Mouse (Mus musculus): ENCODE measurements around the gene Ostn. TPM values are rescaled to one million over a fixed set of nuclear protein-coding genes. Genes with fewer than 3 reads are reported as not detected.
"Not testable (repeated sequence)": the region's sequence is repeated elsewhere in the genome, so short reads cannot be mapped to it uniquely, and the experiment has no call there.

Ostn gene
- polyA plus RNA-seq (2012; rRNA removed): 0.41 and 0.44 TPM in 2 replicates

DNA sequence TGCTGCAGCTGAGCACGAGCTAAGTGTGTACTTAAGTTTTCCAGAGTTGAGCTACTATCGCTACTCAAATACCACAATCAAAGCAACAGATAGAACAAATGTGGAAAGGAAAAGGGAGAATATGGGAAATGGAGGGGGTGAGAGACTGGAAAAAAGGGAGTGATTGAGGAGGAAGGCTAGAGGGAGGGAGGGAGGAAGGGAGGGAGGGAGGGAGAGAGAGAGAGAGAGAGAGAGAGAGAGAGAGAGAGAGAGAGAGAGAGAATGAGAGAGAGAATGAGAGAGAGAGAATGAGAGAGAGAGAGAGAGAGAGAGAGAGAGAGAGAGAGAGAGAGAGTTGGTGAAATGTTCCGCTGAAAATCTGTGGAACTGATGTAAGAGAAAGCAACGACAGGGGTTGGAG lies at the start of gene Ostn:
Gene Ostn, plus strand, starts transcription at position 301 of the 400 bp plus-strand sequence.
- not testable (repeated sequence) for H3K4me3 ChIP-seq (replicated peaks; ENCODE audit: insufficient read depth, low read depth, low read length); H3K4me1 ChIP-seq (ENCODE audit: control insufficient read depth, insufficient read depth, low read length); DNase-seq; H3K27ac ChIP-seq (ENCODE audit: insufficient read depth, low read length); H3K27me3 ChIP-seq (ENCODE audit: control insufficient read depth, insufficient read depth, low read length)
- 78% methylated on average over 4 of the region's 4 CpGs for WGBS

DNA sequence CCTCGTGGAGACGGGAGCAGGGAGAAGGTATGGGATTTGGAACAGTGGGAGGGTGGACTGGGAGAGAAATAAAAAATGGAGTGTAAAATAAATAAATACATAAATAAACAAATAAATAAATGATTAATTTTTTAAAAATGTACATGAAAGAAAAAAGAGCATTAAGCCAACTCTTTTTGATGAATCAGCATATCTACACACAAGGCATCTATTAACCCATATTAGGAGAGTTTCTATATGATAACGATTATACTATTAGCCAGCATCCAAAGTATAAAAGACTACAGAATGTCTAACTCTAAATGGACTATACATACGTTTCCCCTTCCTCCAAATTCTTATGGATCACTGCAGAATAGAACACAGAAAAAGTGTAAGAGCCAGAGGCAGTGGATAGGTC lies 38.5 kb upstream of the Ostn start:
- 76% methylated on average over 4 of the region's 4 CpGs for WGBS
- Histone ChIP-seq H3K27ac (ENCODE audit: insufficient read depth, low read length) (no peak overlapping the region), H3K4me3 (replicated peaks; ENCODE audit: insufficient read depth, low read depth, low read length) (no peak overlapping the region), H3K4me1 (ENCODE audit: control insufficient read depth, insufficient read depth, low read length) (no peaks in the 10 kb centered on the region), H3K27me3 (ENCODE audit: control insufficient read depth, insufficient read depth, low read length) (no peaks in the 10 kb centered on the region)
- TF ChIP-seq CTCF (IDR thresholded peaks at IDR 0.05; ENCODE audit: borderline replicate concordance, insufficient read depth, low read depth, low read length) (no peak), POLR2A (IDR thresholded peaks at IDR 0.05; ENCODE audit: borderline replicate concordance, insufficient read depth, low read length) (no peak)
- no peak for DNase-seq

DNA sequence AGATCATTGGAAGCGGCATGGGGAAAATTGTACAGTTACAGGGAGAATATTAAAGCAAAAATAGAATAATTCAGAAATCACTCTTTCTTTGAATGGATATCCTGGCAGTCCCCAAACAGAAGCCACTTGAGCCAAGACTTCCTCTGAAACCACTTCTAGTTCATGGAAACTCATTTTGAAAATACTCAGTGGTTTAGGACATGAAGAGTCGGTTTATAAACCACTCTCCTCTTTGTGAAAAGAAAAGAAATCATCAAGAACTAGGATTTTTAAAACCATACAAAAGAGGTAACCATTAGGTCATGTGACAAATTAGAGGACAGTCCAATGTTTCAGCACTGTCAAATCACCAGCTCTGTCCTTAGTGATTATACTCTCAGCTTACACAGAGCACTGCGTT lies 19.9 kb upstream of the Ostn start:
- Histone ChIP-seq H3K27me3 (ENCODE audit: control insufficient read depth, insufficient read depth, low read length) (no peaks in the 10 kb centered on the region), H3K27ac (ENCODE audit: insufficient read depth, low read length) (no peak overlapping the region), H3K4me3 (replicated peaks; ENCODE audit: insufficient read depth, low read depth, low read length) (no peak overlapping the region), H3K4me1 (ENCODE audit: control insufficient read depth, insufficient read depth, low read length) (no peaks in the 10 kb centered on the region)
- WGBS: 75% methylated on average over 3 of the region's 3 CpGs
- no peak for DNase-seq
- TF ChIP-seq CTCF (IDR thresholded peaks at IDR 0.05; ENCODE audit: borderline replicate concordance, insufficient read depth, low read depth, low read length): no peak
- no peak for TF ChIP-seq POLR2A (IDR thresholded peaks at IDR 0.05; ENCODE audit: borderline replicate concordance, insufficient read depth, low read length)

DNA sequence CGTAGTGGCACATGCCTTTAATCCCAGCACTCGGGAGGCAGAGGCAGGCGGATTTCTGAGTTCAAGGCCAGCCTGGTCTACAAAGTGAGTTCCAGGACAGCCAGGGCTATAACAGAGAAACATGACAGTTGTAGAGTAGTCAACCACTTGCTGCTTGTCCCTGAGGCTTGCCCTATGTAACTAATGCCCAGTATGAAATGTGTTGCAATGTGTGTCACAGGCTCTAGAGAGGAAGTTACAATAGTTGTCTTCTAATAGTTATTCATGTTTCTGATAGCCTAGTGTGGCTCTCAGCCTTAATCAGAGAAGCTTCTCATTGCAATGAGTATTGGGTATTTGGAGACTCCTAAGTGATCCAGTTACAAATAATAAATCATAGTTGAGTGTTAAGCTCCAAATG lies 10.8 kb upstream of the Ostn start:
- H3K4me3 ChIP-seq (replicated peaks; ENCODE audit: insufficient read depth, low read depth, low read length): no peak overlapping the region
- DNase-seq: no peak
- TF ChIP-seq POLR2A (IDR thresholded peaks at IDR 0.05; ENCODE audit: borderline replicate concordance, insufficient read depth, low read length): no peak
- no peak for TF ChIP-seq CTCF (IDR thresholded peaks at IDR 0.05; ENCODE audit: borderline replicate concordance, insufficient read depth, low read depth, low read length)
- H3K4me1 ChIP-seq (ENCODE audit: control insufficient read depth, insufficient read depth, low read length): no peaks in the 10 kb centered on the region
- no peaks in the 10 kb centered on the region for H3K27me3 ChIP-seq (ENCODE audit: control insufficient read depth, insufficient read depth, low read length)
- H3K27ac ChIP-seq (ENCODE audit: insufficient read depth, low read length): no peak overlapping the region
- 98% methylated on average over 3 of the region's 3 CpGs for WGBS

DNA sequence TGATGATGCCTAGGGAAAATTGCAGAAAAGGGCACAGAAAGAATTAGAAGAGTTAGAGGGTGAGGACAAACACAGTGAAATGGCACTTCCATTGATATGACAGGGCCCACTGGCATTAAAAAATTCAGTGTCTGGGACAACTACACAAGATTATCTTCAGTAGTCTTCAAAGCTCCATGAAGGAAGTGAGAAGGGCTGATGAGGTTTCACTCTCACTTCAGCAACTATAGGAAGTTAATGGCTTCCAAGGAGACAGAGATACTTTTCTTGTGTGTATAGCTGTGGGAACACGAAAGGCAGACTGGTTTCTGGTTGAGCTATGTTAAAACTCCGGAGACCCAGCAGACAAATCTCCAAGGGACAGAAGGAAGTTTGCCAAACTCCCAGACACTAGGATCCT lies 10.4 kb upstream of the Ostn start:
- no peak for TF ChIP-seq POLR2A (IDR thresholded peaks at IDR 0.05; ENCODE audit: borderline replicate concordance, insufficient read depth, low read length)
- TF ChIP-seq CTCF (IDR thresholded peaks at IDR 0.05; ENCODE audit: borderline replicate concordance, insufficient read depth, low read depth, low read length): no peak
- Histone ChIP-seq H3K27ac (ENCODE audit: insufficient read depth, low read length) (no peak overlapping the region), H3K27me3 (ENCODE audit: control insufficient read depth, insufficient read depth, low read length) (no peaks in the 10 kb centered on the region), H3K4me1 (ENCODE audit: control insufficient read depth, insufficient read depth, low read length) (no peaks in the 10 kb centered on the region), H3K4me3 (replicated peaks; ENCODE audit: insufficient read depth, low read depth, low read length) (no peak overlapping the region)
- WGBS: 71% methylated on average over 2 of the region's 2 CpGs
- DNase-seq: no peak

DNA sequence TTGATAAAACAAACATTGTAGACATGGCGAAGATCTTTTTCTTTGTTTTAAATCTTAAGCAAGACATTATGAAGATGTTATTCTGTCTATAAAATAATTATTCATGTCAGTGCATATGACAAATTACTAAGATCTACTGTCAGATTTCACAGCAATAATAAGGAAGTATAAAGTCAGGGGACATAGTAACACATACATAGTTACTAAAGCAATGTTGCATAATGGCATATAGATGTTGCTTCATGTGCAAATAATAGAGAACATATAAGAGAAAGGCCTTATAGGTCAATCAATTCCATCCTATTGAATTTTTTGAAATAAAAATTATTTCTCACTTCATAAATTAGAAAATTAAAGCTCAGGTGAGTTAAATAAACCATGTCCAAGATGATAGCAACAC lies 11.8 kb downstream of the Ostn start:
- WGBS: 97% methylated on average over 1 of the region's 1 CpGs
- H3K4me1 ChIP-seq (ENCODE audit: control insufficient read depth, insufficient read depth, low read length): no peaks in the 10 kb centered on the region
- no peak overlapping the region for H3K4me3 ChIP-seq (replicated peaks; ENCODE audit: insufficient read depth, low read depth, low read length)
- TF ChIP-seq POLR2A (IDR thresholded peaks at IDR 0.05; ENCODE audit: borderline replicate concordance, insufficient read depth, low read length): no peak
- no peak for TF ChIP-seq CTCF (IDR thresholded peaks at IDR 0.05; ENCODE audit: borderline replicate concordance, insufficient read depth, low read depth, low read length)
- no peaks in the 10 kb centered on the region for H3K27me3 ChIP-seq (ENCODE audit: control insufficient read depth, insufficient read depth, low read length)
- DNase-seq: no peak
- H3K27ac ChIP-seq (ENCODE audit: insufficient read depth, low read length): no peak overlapping the region

DNA sequence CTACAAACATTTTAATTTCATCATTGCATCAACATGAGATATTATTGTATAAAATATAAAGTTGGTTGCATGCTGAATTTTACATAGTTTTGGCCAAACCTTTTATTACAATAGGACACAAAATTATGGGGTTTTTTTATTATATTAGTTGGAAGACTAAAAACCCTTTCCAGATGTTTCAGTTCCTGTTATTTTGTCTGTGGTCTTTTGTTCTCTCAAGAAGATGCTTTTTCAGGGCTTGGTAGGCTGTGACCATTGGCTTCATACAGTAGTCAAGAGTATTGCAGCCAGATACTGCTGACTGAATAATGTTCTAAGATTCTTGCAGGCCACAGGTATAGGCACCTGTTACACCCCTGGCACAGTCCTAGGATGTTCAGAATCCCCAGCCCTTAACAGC lies 14.8 kb downstream of the Ostn start:
- DNase-seq: no peak
- no peak overlapping the region for H3K27ac ChIP-seq (ENCODE audit: insufficient read depth, low read length)
- TF ChIP-seq CTCF (IDR thresholded peaks at IDR 0.05; ENCODE audit: borderline replicate concordance, insufficient read depth, low read depth, low read length) (no peak), POLR2A (IDR thresholded peaks at IDR 0.05; ENCODE audit: borderline replicate concordance, insufficient read depth, low read length) (no peak)
- H3K4me3 ChIP-seq (replicated peaks; ENCODE audit: insufficient read depth, low read depth, low read length): no peak overlapping the region
- H3K27me3 ChIP-seq (ENCODE audit: control insufficient read depth, insufficient read depth, low read length): no peaks in the 10 kb centered on the region
- H3K4me1 ChIP-seq (ENCODE audit: control insufficient read depth, insufficient read depth, low read length): no peaks in the 10 kb centered on the region

DNA sequence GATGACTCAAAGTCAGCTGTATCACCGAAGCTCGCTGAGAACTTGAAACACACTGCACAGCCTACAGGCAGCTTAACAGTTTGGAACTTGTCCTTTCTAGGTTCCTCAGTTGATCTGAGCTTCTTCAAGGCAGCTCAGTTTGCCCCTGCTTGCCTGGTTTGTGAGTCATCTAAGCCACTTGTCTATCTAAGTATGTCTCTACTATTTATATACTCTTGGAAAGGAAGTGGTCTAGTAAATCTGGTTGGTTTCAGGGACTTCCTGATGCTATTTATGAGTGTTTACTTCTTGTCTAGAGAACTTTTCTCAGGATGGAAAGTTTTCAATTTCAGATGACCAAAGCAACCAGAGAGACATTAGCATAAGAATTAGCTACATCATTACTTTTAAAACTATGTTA lies 19.2 kb downstream of the Ostn start:
- TF ChIP-seq POLR2A (IDR thresholded peaks at IDR 0.05; ENCODE audit: borderline replicate concordance, insufficient read depth, low read length) (no peak), CTCF (IDR thresholded peaks at IDR 0.05; ENCODE audit: borderline replicate concordance, insufficient read depth, low read depth, low read length) (no peak)
- Histone ChIP-seq H3K27me3 (ENCODE audit: control insufficient read depth, insufficient read depth, low read length) (no peaks in the 10 kb centered on the region), H3K4me1 (ENCODE audit: control insufficient read depth, insufficient read depth, low read length) (no peaks in the 10 kb centered on the region), H3K27ac (ENCODE audit: insufficient read depth, low read length) (no peak overlapping the region), H3K4me3 (replicated peaks; ENCODE audit: insufficient read depth, low read depth, low read length) (no peak overlapping the region)
- no peak for DNase-seq
- 96% methylated on average over 2 of the region's 2 CpGs for WGBS

DNA sequence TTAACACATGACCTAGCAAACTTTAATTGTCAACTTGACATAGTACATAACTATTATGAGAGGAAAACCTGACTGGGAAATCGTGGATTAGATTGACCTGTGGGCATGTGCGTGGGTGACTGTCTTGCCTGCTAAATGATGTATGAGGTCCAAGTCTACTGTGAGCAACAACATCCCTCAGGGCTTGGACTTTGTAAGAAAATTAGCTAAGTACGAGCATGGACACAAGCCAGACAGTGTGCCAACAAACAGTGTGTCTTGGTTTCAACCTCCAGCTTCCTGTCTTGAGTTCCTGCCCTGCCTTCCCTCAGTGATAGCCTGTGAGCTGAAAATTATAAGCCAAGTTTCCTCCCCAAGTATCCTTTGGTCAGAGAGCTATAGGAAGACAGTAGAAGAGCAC lies 40.2 kb downstream of the Ostn start:
- no peak for DNase-seq
- TF ChIP-seq POLR2A (IDR thresholded peaks at IDR 0.05; ENCODE audit: borderline replicate concordance, insufficient read depth, low read length) (no peak), CTCF (IDR thresholded peaks at IDR 0.05; ENCODE audit: borderline replicate concordance, insufficient read depth, low read depth, low read length) (no peak)
- H3K4me1 ChIP-seq (ENCODE audit: control insufficient read depth, insufficient read depth, low read length): no peaks in the 10 kb centered on the region
- no peak overlapping the region for H3K4me3 ChIP-seq (replicated peaks; ENCODE audit: insufficient read depth, low read depth, low read length)
- H3K27me3 ChIP-seq (ENCODE audit: control insufficient read depth, insufficient read depth, low read length): no peaks in the 10 kb centered on the region
- H3K27ac ChIP-seq (ENCODE audit: insufficient read depth, low read length): no peak overlapping the region
- 43% methylated on average over 3 of the region's 3 CpGs for WGBS
